Mouse (Mus musculus) liver, adult 2 months (tissue): ENCODE measurements at regions not wholly inside any gene's neighbourhood (a gene's known extent, or its start where the extent isn't known, plus 50 kb on each side); places are given as distances from the start of the nearest gene placed in this dataset.

Experiments used
- CTCF ChIP-seq: fragments of 200-500 bp; IDR thresholded peaks from 2 replicates; pipeline ENCODE4 v1.5.1; 2011; ENCODE audit warnings: low read depth, low read length, control low read depth
- POLR2A ChIP-seq: fragments of 200-500 bp; IDR thresholded peaks from 2 replicates; pipeline ENCODE4 v1.6.1; 2011; ENCODE audit warnings: low read length, control low read depth; ENCODE audit not compliant: insufficient read depth; ENCODE audit errors: extremely low read depth

- TF ChIP-seq CTCF (no peak), POLR2A (no peak)
Measured at GRCm38 (mm10) chr12:33497319-33497892, 68.0 kb downstream of the Twistnb start.
